30 mouse cellular contexts compared by ENCODE assay signal in genomic region chr2:145729414-145729813, GRCm38 (mm10). TPM values are rescaled to one million over a fixed set of nuclear protein-coding genes. Genes with fewer than 3 reads are reported as not detected.
DNase-seq lines count a peak whose midpoint lies in the region; ATAC-seq and TF ChIP-seq lines count a peak whose summit lies in the region.
"Had no signal": no experiment of that assay in that cellular context is flagged by ENCODE, and none has a peak within 500 bp of the region (broad histone marks: within the 10 kb centered on the region; RNA-seq: fewer than 3 reads in every experiment).

No protein-coding gene starts in this region.

- H3K9me3 ChIP-seq in kidney, postnatal 0 days (replicated peaks; ENCODE audit: low read length): no peaks in the 10 kb centered on the region
- H3K9me3 ChIP-seq: embryonic facial prominence, embryonic 10.5 days; embryonic facial prominence, embryonic 13.5 days; forebrain, embryonic 12.5 days; forebrain, embryonic 15.5 days; heart, embryonic 12.5 days; heart, embryonic 15.5 days had no signal

- H3K27me3 ChIP-seq in kidney, postnatal 0 days (ENCODE audit: insufficient read depth, low read length): no peaks in the 10 kb centered on the region
- no peaks in the 10 kb centered on the region for H3K27me3 ChIP-seq in kidney, adult 2 months (replicated peaks; ENCODE audit: control insufficient read depth, insufficient read depth, low read length)
- H3K27me3 ChIP-seq: CH12.LX; embryonic facial prominence, embryonic 13.5 days; forebrain, embryonic 12.5 days; forebrain, embryonic 15.5 days; heart, embryonic 12.5 days; heart, embryonic 15.5 days; Patski had no signal

- no peaks in the 10 kb centered on the region for H3K36me3 ChIP-seq in kidney, postnatal 0 days (ENCODE audit: insufficient read depth, low read length)
- H3K36me3 ChIP-seq in kidney, adult 2 months (ENCODE audit: control insufficient read depth, insufficient read depth, low read length): no peaks in the 10 kb centered on the region
- H3K36me3 ChIP-seq: embryonic facial prominence, embryonic 10.5 days; embryonic facial prominence, embryonic 13.5 days; forebrain, embryonic 12.5 days; forebrain, embryonic 15.5 days; G1E; heart, embryonic 12.5 days; heart, embryonic 15.5 days had no signal

- no peak overlapping the region for H3K27ac ChIP-seq in kidney, postnatal 0 days
- no peak overlapping the region for H3K27ac ChIP-seq in kidney, adult 2 months (ENCODE audit: insufficient read depth, low read depth, low read length)
- H3K27ac ChIP-seq: embryonic facial prominence, embryonic 10.5 days; embryonic facial prominence, embryonic 13.5 days; forebrain, embryonic 12.5 days; forebrain, embryonic 15.5 days; gastrocnemius, adult 2 months; heart, embryonic 15.5 days; hindbrain, embryonic 14.5 days; hindbrain, postnatal 0 days had no signal

- no peak overlapping the region for H3K4me3 ChIP-seq in kidney, postnatal 0 days (replicated peaks; ENCODE audit: low read depth, low read length)
- H3K4me3 ChIP-seq in kidney, adult 2 months (ENCODE audit: insufficient read depth, low read depth, low read length): no peak overlapping the region
- H3K4me3 ChIP-seq: embryonic facial prominence, embryonic 10.5 days; embryonic facial prominence, embryonic 13.5 days; erythroblast, embryonic 14.5 days; forebrain, embryonic 12.5 days; forebrain, embryonic 15.5 days; gastrocnemius, adult 2 months; heart, embryonic 12.5 days; heart, embryonic 15.5 days had no signal

- no peaks in the 10 kb centered on the region for H3K4me1 ChIP-seq in kidney, postnatal 0 days (replicated peaks; ENCODE audit: insufficient read depth, low read length)
- no peaks in the 10 kb centered on the region; the same call in 1 of the 2 replicates for H3K4me1 ChIP-seq in kidney, adult 2 months (ENCODE audit: control insufficient read depth, insufficient read depth, low read length)
- H3K4me1 ChIP-seq: embryonic facial prominence, embryonic 10.5 days; embryonic facial prominence, embryonic 13.5 days; forebrain, embryonic 12.5 days; forebrain, embryonic 15.5 days; heart, embryonic 12.5 days; heart, embryonic 15.5 days had no signal

- no peak overlapping the region for H3K4me2 ChIP-seq in kidney, postnatal 0 days (ENCODE audit: low read length)
- H3K4me2 ChIP-seq: embryonic facial prominence, embryonic 13.5 days; forebrain, embryonic 12.5 days; forebrain, embryonic 15.5 days; heart, embryonic 12.5 days; heart, embryonic 15.5 days; hindbrain, embryonic 14.5 days had no signal

- H3K9ac ChIP-seq in kidney, postnatal 0 days (ENCODE audit: low read depth, low read length): no peak overlapping the region
- H3K9ac ChIP-seq: embryonic facial prominence, embryonic 13.5 days; forebrain, embryonic 12.5 days; forebrain, embryonic 15.5 days; heart, embryonic 12.5 days; heart, embryonic 15.5 days; hindbrain, embryonic 14.5 days had no signal

- TF ChIP-seq POLR2A in kidney, adult 2 months (IDR thresholded peaks at IDR 0.05; ENCODE audit: low read depth, low read length): no peak

- no peak for ATAC-seq in kidney, postnatal 0 days (replicated peaks; ENCODE audit: low FRiP score, low read depth)
- ATAC-seq: forebrain, embryonic 15.5 days; hindbrain, postnatal 0 days; Patski had no signal

- TF ChIP-seq CTCF in kidney, postnatal 0 days (IDR thresholded peaks at IDR 0.05; ENCODE audit: low read depth): no peak
- TF ChIP-seq CTCF in kidney, adult 2 months (conservative IDR thresholded peaks at IDR 0.05; ENCODE audit: insufficient read depth, insufficient read length, low read depth, low read length): no peak

- DNase-seq in kidney, postnatal 0 days (ENCODE audit: low spot score): peak; percentile 34
- no peak for DNase-seq in kidney, adult 2 months
- peak; percentile 13 to 15 for DNase-seq in right cerebral cortex, adult 2 months (ENCODE audit: low spot score in 2 of 2)
- DNase-seq in right cerebral cortex, postnatal 10 days (ENCODE audit: low spot score in 2 of 2): no peak
- peak; percentile 45 for DNase-seq in brain, adult 2 months (ENCODE audit: low read depth, low spot score)
- DNase-seq in layer of hippocampus, postnatal 10 days (ENCODE audit: low spot score in 2 of 2): no peak
- DNase-seq: adrenal gland, postnatal 10 days; adrenal gland, postnatal 36 days; cerebellum, adult 11 months; cerebellum, adult 2 months; cerebellum, postnatal 10 days; cerebellum, postnatal 36 days; embryo, embryonic 11 days; gastrocnemius, adult 2 months; gastrocnemius, postnatal 14 days; heart, adult 18-20 months; heart, postnatal 10 days; heart, postnatal 4 days had no signal

- WGBS in kidney, postnatal 0 days: 68% methylated on average over 7 of the region's 7 CpGs
- WGBS in kidney, adult 2 months: 80% methylated on average over 7 of the region's 7 CpGs

RNA-seq across cellular contexts. Expression of gene Rin2, which starts 54.4 kb away (rescaled TPM):
- 23.8 and 24.0 TPM in 2 replicates for polyA plus RNA-seq in kidney, postnatal 0 days (2015; fragmentation: Nextera tagmentation; extraction: Ambion mirVana)
- 17.0 and 18.8 TPM in 2 replicates for polyA plus RNA-seq in kidney, adult 2 months (2012; rRNA removed)
- total RNA-seq in layer of hippocampus, postnatal 10 days (2021): 10 to 100 TPM; 18.4 to 23.2 TPM
- polyA plus RNA-seq: G1E had no signal

Comparison
In these comparisons a context has a peak if more than half of its experiments do, and no peak if none do; other contexts are left out.
1. DNase-seq: peak in kidney, postnatal 0 days (single experiment), right cerebral cortex, adult 2 months (2 of 2) and brain, adult 2 months (single experiment); none in kidney, adult 2 months (single experiment), right cerebral cortex, postnatal 10 days (0 of 2) and layer of hippocampus, postnatal 10 days (0 of 2).